Mouse (Mus musculus): ENCODE results near the gene Lrch1.

DNA sequence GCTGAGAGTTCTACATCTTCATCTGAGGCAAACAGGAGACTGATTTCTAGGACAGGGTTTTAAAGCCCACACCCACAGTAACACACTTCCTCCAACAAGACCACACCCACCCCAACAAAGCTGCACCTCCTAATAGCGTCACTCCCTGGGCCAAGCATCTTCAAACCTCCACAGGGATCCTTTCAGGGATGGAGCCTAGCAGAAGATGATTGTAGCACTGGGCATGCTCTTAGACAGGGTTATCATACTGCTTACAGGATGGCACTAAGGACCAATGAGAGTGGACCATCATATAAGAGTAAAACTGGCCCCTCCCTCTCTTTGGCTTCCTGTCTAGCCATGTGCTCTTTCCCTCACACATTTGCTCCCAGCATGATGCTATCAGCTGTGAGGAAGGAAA is 112.7 kb downstream of the Lrch1 start:
- TF ChIP-seq CTCF (conservative IDR thresholded peaks at IDR 0.05; ENCODE audit: low read length), result no peak
- TF ChIP-seq POU5F1 (IDR thresholded peaks at IDR 0.05; ENCODE audit: borderline replicate concordance, low read length), result no peak

Data from E14TG2a.4 (cell line).